Mouse (Mus musculus): ENCODE measurements around the gene Spag6. TPM values are rescaled to one million over a fixed set of nuclear protein-coding genes. Genes with fewer than 3 reads are reported as not detected.

The Spag6 gene
- polyA plus RNA-seq (2012; fragmentation: generic; extraction: Trizol) = 1 to 10 TPM in 1 of 2 experiments, under 1 TPM in 1; 0.39 to 2.3 TPM

DNA sequence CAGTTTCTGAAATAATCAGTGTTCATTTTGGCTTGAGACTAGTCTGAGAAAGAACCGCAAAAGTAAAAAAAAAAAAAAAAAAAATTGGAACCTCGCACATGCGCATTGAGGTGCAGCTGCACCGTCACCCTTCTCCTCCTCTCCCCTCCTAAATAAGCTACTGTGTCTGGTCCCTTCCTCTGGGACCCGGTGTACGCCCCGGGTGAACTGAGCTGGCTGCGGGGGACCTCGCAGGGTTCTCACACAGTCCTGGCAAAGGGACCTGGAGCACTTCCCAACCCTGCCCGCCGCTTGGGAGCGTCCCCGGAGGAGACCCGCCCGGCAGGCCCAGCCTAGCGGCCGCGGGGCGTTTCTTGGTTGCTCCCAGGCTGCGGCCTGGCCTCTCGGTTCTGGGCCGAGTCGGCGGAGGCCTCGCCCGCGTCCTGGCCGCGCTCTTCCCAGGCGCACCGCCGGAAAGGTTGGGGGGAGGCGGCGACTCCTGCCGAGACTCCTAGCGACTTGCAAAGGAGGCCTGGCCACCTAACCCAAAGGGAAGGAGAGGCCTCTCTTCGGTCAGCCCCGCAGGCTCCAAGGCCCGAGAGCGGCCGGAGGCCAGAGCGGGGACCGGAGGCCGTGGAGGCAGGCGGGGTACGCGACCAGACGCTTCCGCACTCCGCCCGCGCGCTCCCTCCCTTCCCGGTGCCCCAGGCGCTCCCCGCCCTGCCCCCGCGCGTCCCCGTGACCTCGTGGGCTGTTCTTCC is at the start of gene Spag6:
Gene Spag6 (plus strand): TSS at position 162 of the 740 bp plus-strand sequence.

DNA sequence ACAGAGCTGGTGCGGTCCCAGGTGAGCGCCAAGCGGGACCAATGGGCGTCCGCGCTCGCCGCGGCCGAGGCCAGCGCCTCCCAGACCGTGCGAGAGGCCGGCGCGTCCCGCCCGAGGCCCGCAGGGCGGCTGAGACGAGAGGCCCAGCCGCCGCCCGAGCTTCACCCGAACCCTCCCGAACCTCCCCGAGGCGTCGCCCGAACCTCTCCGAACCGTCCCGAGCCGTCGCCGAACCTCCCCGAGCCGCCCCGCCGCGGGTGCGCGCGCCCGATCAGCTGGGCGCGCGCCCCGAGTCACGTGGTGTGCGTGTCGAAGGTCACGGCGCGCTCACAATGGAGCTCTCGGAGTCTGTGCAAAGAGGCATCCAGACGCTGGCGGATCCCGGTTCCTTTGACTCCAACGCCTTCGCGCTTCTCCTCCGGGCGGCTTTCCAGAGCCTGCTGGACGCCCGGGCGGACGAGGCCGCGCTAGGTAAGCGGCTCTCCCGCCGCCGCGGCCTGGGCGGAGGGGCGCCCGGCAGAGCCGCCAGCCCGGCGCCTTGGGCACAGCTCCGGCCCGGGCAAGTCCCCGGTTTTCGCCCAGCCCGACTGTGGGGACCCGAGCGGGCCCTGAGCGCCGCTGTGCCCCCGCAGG is 21.6 kb upstream of the Spag6 start, which contains the start of gene Commd3:
Gene Commd3 (plus strand): TSS at position 252 of the 633 bp plus-strand sequence.

DNA sequence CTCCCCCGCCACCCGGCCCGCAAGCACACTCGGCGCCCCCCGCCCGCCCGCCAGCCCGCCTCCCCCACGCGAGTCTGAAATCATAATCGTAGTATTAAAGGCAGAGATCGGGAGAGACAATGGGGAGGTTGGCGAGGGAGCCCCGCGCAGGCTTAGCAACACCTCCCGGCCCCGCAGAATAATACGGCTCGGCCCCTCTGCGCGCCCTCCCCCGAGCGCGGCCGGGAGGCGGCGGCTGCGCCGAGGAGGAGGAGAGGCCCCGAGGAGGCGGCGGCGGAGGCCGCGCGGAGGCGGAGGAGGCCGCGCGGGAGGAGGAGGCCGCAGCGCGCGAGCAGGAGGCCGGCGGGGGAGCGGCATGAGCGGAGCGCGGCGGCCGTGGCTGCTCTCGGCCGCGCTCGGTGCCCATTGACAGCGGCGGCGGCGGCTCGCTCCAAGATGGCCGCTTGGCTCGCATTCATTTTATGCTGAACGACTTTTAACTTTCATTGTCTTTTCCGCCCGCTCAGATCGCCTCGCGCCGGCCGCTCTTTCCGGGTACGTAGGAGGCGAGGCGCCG is 16.8 kb upstream of the Spag6 start, which contains the start of gene Bmi1:
Gene Bmi1 (plus strand): TSS at position 83 of the 556 bp plus-strand sequence.

Other genes starting within 250 kb of the Spag6 start
- 100 to 1,000 TPM in 1 of 2 experiments, 10 to 100 TPM in 1; 15.3 to 129 TPM for gene Commd3, start 21.6 kb upstream of the Spag6 start, polyA plus RNA-seq (2012; fragmentation: generic; extraction: Trizol)
- 1 to 10 TPM in 1 of 2 experiments, under 1 TPM in 1; 0.87 to 9.0 TPM for gene Bmi1, start 17.0 kb upstream of the Spag6 start, polyA plus RNA-seq (2012; fragmentation: generic; extraction: Trizol)

Data from C3H10T1/2 (cell line).